Mouse (Mus musculus): ENCODE measurements around the gene Myzap.
"Not testable (repeated sequence)": the region's sequence is repeated elsewhere in the genome, so short reads cannot be mapped to it uniquely, and the experiment has no call there.

- TF ChIP-seq CTCF (IDR thresholded peaks at IDR 0.05; ENCODE audit: control insufficient read depth, insufficient read depth, insufficient read length); MYOD1 (IDR thresholded peaks at IDR 0.05; ENCODE audit: control insufficient read depth, insufficient read length, low read depth); CEBPB (IDR thresholded peaks at IDR 0.05; ENCODE audit: low read depth): not testable (repeated sequence)
Observed at GRCm38 (mm10) chr9:71620116-71620515, 28.0 kb upstream of the Myzap start.

All from C2C12 (cell line).